Mouse (Mus musculus): Measurements from ENCODE around the gene Spns3. TPM values are rescaled to one million over a fixed set of nuclear protein-coding genes. Genes with fewer than 3 reads are reported as not detected.
A peak's percentile ranks its signal among the peaks of the same experiment; 100 is the strongest.

Gene Spns3
- total and polyA plus RNA-seq, 3 experiments = 5.2 to 12.7 TPM; not detected in 1

- peak; percentile 71 for DNase-seq (ENCODE audit: low read depth, low spot score)
- H3K27ac ChIP-seq (ENCODE audit: control insufficient read depth, low read depth, low read length) = no peak overlapping the region
- no peak overlapping the region; the same call in 1 of the 2 replicates for H3K9ac ChIP-seq (ENCODE audit: control insufficient read depth, low read depth, low read length, poor library complexity, severe bottlenecking)
- TF ChIP-seq NRF1 (IDR thresholded peaks at IDR 0.05; ENCODE audit: insufficient read depth, low read depth, low read length, poor library complexity, severe bottlenecking) = no peak
- TF ChIP-seq MYB (IDR thresholded peaks at IDR 0.05; ENCODE audit: low read depth, low read length) = no peak
- no peak for TF ChIP-seq SIN3A (IDR thresholded peaks at IDR 0.05; ENCODE audit: low read length)
- TF ChIP-seq HCFC1 (IDR thresholded peaks at IDR 0.05; ENCODE audit: low read depth, low read length) = no peak
- no peak for TF ChIP-seq JUND (IDR thresholded peaks at IDR 0.05; ENCODE audit: low read depth, low read length)
- no peak for TF ChIP-seq RCOR1 (IDR thresholded peaks at IDR 0.05; ENCODE audit: low read depth, low read length)
- TF ChIP-seq USF2 (IDR thresholded peaks at IDR 0.05; ENCODE audit: borderline replicate concordance in 1 of 2, insufficient read depth in 1 of 2, low read depth in 1 of 2, low read length in 2 of 2) = no peak
- no peak for TF ChIP-seq GABPA (IDR thresholded peaks at IDR 0.05; ENCODE audit: low read depth, low read length)
- TF ChIP-seq MXI1 (IDR thresholded peaks at IDR 0.05; ENCODE audit: low read depth, low read length) = no peak
- no peak for TF ChIP-seq UBTF (IDR thresholded peaks at IDR 0.05; ENCODE audit: borderline replicate concordance, insufficient read depth, low read depth, low read length)
- no peak for TF ChIP-seq GATA1 (IDR thresholded peaks at IDR 0.05; ENCODE audit: low read depth, low read length)
- no peak for TF ChIP-seq MAFK (IDR thresholded peaks at IDR 0.05; ENCODE audit: borderline replicate concordance, low read depth, low read length)
- no peaks in the 10 kb centered on the region for H3K9me3 ChIP-seq (replicated peaks; ENCODE audit: insufficient read depth, low read length)
- H3K79me2 ChIP-seq (ENCODE audit: control insufficient read depth, insufficient read depth, low read length, poor library complexity) = no peaks in the 10 kb centered on the region
- no peak overlapping the region for H3K4me3 ChIP-seq (ENCODE audit: control insufficient read depth in 1 of 2, insufficient read depth in 1 of 2, low read depth in 2 of 2, low read length in 2 of 2)
- peaks cover 0 to 21% of the 10 kb centered on the region in 2 experiments; a peak in 2 of 4 replicates for H3K36me3 ChIP-seq (ENCODE audit: control insufficient read depth in 1 of 2, insufficient read depth in 2 of 2, low read length in 2 of 2)
- no peaks in the 10 kb centered on the region for H3K27me3 ChIP-seq (ENCODE audit: control insufficient read depth in 1 of 2, insufficient read depth in 2 of 2, low read length in 2 of 2)
- peaks cover 11 to 46% of the 10 kb centered on the region in 2 experiments for H3K4me1 ChIP-seq (ENCODE audit: control insufficient read depth in 1 of 2, insufficient read depth in 2 of 2, low read length in 2 of 2)
Measured at GRCm38 (mm10) chr11:72469217-72469616, 81.1 kb downstream of the Spns3 start.

DNA sequence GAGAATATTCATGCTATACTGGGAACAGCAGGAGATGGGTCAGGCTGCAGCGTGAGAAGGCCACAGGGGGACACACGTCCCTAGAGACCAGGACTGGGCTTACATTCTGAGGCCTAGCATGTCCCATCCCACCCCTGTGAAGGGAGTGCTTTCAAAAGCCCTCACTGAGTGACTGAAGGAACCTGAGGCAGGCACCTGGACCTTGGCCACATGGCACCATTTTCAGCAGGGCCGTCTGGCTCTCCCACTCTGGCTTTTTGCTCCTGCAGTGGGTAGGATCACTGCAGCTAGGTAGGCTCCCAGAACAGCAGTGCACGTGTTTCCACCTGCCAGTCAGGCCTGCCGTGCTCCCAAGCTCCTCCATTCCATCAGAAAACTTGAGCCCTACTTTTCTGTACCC, 81.8 kb downstream of the Spns3 start:
- H3K4me3 ChIP-seq (ENCODE audit: control insufficient read depth in 1 of 2, insufficient read depth in 1 of 2, low read depth in 2 of 2, low read length in 2 of 2) = no peak overlapping the region

More for the DNA sequence above, 81.8 kb downstream of the Spns3 start:
- Histone ChIP-seq H3K36me3 (ENCODE audit: control insufficient read depth in 1 of 2, insufficient read depth in 2 of 2, low read length in 2 of 2) (peaks cover 0 to 21% of the 10 kb centered on the region in 2 experiments; a peak in 2 of 4 replicates), H3K4me1 (ENCODE audit: control insufficient read depth in 1 of 2, insufficient read depth in 2 of 2, low read length in 2 of 2) (peaks cover 11 to 42% of the 10 kb centered on the region in 2 experiments), H3K27ac (ENCODE audit: control insufficient read depth, low read depth, low read length) (no peak overlapping the region), H3K9ac (ENCODE audit: control insufficient read depth, low read depth, low read length, poor library complexity, severe bottlenecking) (no peak overlapping the region), H3K27me3 (ENCODE audit: control insufficient read depth in 1 of 2, insufficient read depth in 2 of 2, low read length in 2 of 2) (no peaks in the 10 kb centered on the region), H3K79me2 (ENCODE audit: control insufficient read depth, insufficient read depth, low read length, poor library complexity) (no peaks in the 10 kb centered on the region), H3K9me3 (replicated peaks; ENCODE audit: insufficient read depth, low read length) (no peaks in the 10 kb centered on the region)
- no peak for DNase-seq (ENCODE audit: low read depth, low spot score)
- TF ChIP-seq MAX (IDR thresholded peaks at IDR 0.05; ENCODE audit: low read length) (no peak), NELFE (IDR thresholded peaks at IDR 0.05; ENCODE audit: low read depth, low read length) (no peak), CHD1 (IDR thresholded peaks at IDR 0.05; ENCODE audit: low read depth, low read length) (no peak), MEF2A (IDR thresholded peaks at IDR 0.05; ENCODE audit: extremely low read depth, insufficient replicate concordance, low read depth, low read length, poor library complexity, severe bottlenecking) (no peak), ZNF384 (IDR thresholded peaks at IDR 0.05; ENCODE audit: low read depth, low read length) (no peak), ZMIZ1 (IDR thresholded peaks at IDR 0.05; ENCODE audit: low read depth, low read length) (no peak), USF2 (IDR thresholded peaks at IDR 0.05; ENCODE audit: borderline replicate concordance in 1 of 2, insufficient read depth in 1 of 2, low read depth in 1 of 2, low read length in 2 of 2) (no peak), BHLHE40 (IDR thresholded peaks at IDR 0.05; ENCODE audit: borderline replicate concordance, low read depth, low read length) (no peak)

Measured in MEL (cell line).